Mouse (Mus musculus) liver, adult (tissue): ENCODE results near the gene Rnf217.

Source experiments
- GATA4 ChIP-seq: IDR thresholded peaks from 2 replicates; pipeline ENCODE4 v1.6.1; 2014; ENCODE audit warnings: mild to moderate bottlenecking, low read length; ENCODE audit not compliant: insufficient replicate concordance

Rnf217 gene

GRCm38 (mm10) chr10:31463044-31463443 is 145.9 kb downstream of the Rnf217 start:
- TF ChIP-seq GATA4 = no peak

GRCm38 (mm10) chr10:31456806-31457205 is 152.2 kb downstream of the Rnf217 start:
- TF ChIP-seq GATA4 = no peak

DNA sequence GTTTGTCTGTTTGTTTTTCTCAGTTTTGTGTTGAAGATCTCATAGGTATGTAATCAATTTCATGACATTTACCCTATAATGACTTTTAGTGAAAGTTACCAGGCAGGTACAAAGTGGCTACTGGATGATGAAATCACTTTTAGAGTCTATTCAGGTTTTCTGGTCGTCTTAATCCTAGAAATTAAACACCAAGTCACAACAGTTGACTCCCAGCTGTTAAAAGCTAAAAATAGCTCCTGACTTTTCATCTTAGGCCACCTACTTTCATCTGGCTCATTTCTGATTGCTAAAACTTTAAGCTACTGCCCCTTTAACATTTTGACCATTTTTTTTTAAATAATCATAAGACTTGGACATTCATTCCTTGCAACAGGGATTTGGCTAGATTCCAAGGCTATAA is 161.9 kb downstream of the Rnf217 start:
- TF ChIP-seq GATA4 = no peak

DNA sequence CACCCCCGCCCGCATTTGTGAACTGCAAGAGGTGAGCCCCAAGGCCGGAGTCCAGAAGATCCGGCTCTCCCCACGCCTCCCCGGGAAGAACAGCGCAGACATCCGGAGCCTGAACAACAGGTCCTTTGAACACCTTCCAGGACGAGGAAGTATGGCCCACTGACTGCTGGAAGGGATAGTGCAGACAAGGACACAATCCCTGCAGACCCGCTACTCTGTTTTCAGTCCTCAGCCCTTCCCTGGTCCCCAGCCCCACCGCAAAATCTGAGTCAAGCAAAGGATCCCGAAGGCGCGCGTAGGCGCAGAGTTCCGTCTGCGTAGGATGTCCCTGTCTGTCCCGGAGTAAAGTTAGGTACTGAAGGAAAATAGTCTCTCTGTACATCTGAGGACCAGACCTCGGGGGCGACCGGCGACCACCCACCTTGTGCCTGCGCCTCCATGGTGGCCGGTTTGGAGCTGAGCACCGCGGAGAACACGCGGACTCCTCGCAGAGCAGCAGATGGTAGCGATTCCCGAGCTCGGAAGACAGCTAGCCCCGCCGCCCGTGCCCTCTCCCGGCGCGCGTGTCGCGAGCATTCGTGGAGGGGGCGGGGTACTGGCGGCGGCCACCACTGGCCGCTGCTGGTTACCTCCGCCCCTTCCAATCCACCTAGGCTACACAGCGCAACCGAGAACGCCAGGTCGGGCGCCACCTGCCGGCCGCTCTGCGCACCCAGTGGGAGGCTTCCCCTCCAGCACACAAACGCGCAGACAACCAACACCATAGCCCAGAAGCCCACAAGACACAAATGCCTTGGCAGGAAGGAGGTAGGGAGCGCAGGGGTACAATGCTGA is 163.5 kb downstream of the Rnf217 start, which contains the start of gene Tpd52l1:
TSS of gene Tpd52l1 (minus strand) at position 668 of the 834 bp plus-strand sequence.
- no peak; the same call in 1 of the 2 replicates for TF ChIP-seq GATA4

- no peak for TF ChIP-seq GATA4
These were observed 164.8 kb downstream of the Rnf217 start for GRCm38 (mm10) chr10:31444206-31444605.
